Mouse (Mus musculus): Measurements from ENCODE around the gene Sgsm1. TPM values are rescaled to one million over a fixed set of nuclear protein-coding genes. Genes with fewer than 3 reads are reported as not detected.

Sgsm1 gene
- polyA plus RNA-seq, 1 experiment from 2014 or later, result 15.7 TPM

DNA sequence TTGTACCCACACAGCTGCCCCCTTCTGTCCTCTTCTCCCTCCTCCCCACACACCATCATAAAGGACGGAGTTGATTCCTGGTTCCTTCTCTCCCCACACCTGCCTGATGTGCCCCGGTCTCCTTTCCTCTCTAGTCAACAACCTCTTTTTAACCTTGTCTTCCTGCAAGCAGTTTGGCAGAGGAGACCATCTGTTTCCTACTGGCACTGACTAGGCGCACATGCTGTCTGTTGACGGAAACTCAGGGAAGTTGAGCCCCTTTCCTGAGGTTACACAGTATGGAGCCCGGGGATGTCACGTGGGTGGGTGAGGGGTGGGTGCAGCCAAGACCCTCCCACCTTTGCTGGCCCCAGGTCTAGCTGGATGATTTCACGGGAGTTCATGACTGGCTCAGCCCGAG lies 17.8 kb downstream of the Sgsm1 start:
- Histone ChIP-seq H3K9me3 (ENCODE audit: control insufficient read depth, low read length) (no peaks in the 10 kb centered on the region), H3K4me1 (replicated peaks; ENCODE audit: control insufficient read depth, insufficient read depth, low read length) (no peaks in the 10 kb centered on the region), H3K27me3 (ENCODE audit: control insufficient read depth, insufficient read depth, low read length) (peaks cover 10% of the 10 kb centered on the region), H3K4me2 (ENCODE audit: low read depth, low read length, severe bottlenecking) (no peak overlapping the region), H3K4me3 (ENCODE audit: low read depth, low read length) (no peak overlapping the region), H3K9ac (ENCODE audit: low read length) (no peak overlapping the region), H3K36me3 (ENCODE audit: control insufficient read depth, insufficient read depth, low read length) (no peaks in the 10 kb centered on the region), H3K27ac (ENCODE audit: low read depth, low read length) (no peak overlapping the region)
- ATAC-seq (replicated peaks; ENCODE audit: low FRiP score) (no peak), DNase-seq (ENCODE audit: low spot score) (no peak)
- WGBS, result 62% methylated on average over 8 of the region's 8 CpGs

DNA sequence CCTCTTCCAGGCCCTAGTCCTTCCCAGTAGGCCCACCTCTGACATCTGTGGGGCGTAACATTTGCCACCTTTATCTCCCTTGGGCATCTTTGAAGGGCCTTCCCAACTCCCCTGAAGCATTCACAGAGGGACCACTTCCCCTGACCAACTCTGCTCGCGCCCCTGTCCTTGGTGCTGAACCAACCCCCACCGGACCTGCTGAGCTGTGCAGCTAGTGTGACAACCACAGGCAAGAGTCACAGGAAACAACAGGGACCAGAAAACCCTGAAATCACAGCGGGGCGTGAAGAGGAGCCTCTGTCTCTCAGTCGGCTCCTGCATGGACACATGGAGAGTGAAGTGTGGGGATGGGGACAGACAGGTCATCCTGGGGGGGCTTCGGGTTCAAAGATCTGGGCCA lies 18.4 kb downstream of the Sgsm1 start:
- no peak for ATAC-seq (replicated peaks; ENCODE audit: low FRiP score)
- 16% methylated on average over 8 of the region's 8 CpGs for WGBS
- Histone ChIP-seq H3K4me3 (ENCODE audit: low read depth, low read length) (no peak overlapping the region), H3K9ac (ENCODE audit: low read length) (no peak overlapping the region), H3K4me2 (ENCODE audit: low read depth, low read length, severe bottlenecking) (no peak overlapping the region), H3K27me3 (ENCODE audit: control insufficient read depth, insufficient read depth, low read length) (peaks cover 16% of the 10 kb centered on the region), H3K36me3 (ENCODE audit: control insufficient read depth, insufficient read depth, low read length) (no peaks in the 10 kb centered on the region), H3K9me3 (ENCODE audit: control insufficient read depth, low read length) (no peaks in the 10 kb centered on the region), H3K4me1 (replicated peaks; ENCODE audit: control insufficient read depth, insufficient read depth, low read length) (peaks cover 1% of the 10 kb centered on the region; the same call in 1 of the 2 replicates), H3K27ac (ENCODE audit: low read depth, low read length) (no peak overlapping the region)
- peak; percentile 80 for DNase-seq (ENCODE audit: low spot score)

- no peak for ATAC-seq (replicated peaks; ENCODE audit: low FRiP score)
- no peak overlapping the region for H3K27ac ChIP-seq (ENCODE audit: low read depth, low read length)
- H3K27me3 ChIP-seq (ENCODE audit: control insufficient read depth, insufficient read depth, low read length), result peaks cover 21% of the 10 kb centered on the region
- no peaks in the 10 kb centered on the region for H3K36me3 ChIP-seq (ENCODE audit: control insufficient read depth, insufficient read depth, low read length)
- no peak for DNase-seq (ENCODE audit: low spot score)
- WGBS, result 83% methylated on average over 4 of the region's 4 CpGs
- H3K4me2 ChIP-seq (ENCODE audit: low read depth, low read length, severe bottlenecking), result no peak overlapping the region
- peaks cover 4% of the 10 kb centered on the region; the same call in 1 of the 2 replicates for H3K4me1 ChIP-seq (replicated peaks; ENCODE audit: control insufficient read depth, insufficient read depth, low read length)
- H3K9me3 ChIP-seq (ENCODE audit: control insufficient read depth, low read length), result no peaks in the 10 kb centered on the region
- no peak overlapping the region for H3K4me3 ChIP-seq (ENCODE audit: low read depth, low read length)
- H3K9ac ChIP-seq (ENCODE audit: low read length), result no peak overlapping the region
These were observed 19.5 kb downstream of the Sgsm1 start for GRCm38 (mm10) chr5:113291125-113291524.

GRCm38 (mm10) chr5:113290149-113290548 lies 20.4 kb downstream of the Sgsm1 start:
- Histone ChIP-seq H3K36me3 (ENCODE audit: control insufficient read depth, insufficient read depth, low read length) (no peaks in the 10 kb centered on the region), H3K27me3 (ENCODE audit: control insufficient read depth, insufficient read depth, low read length) (peaks cover 21% of the 10 kb centered on the region), H3K27ac (ENCODE audit: low read depth, low read length) (no peak overlapping the region), H3K4me1 (replicated peaks; ENCODE audit: control insufficient read depth, insufficient read depth, low read length) (peaks cover 4% of the 10 kb centered on the region; the same call in 1 of the 2 replicates), H3K9ac (ENCODE audit: low read length) (no peak overlapping the region), H3K4me3 (ENCODE audit: low read depth, low read length) (no peak overlapping the region), H3K4me2 (ENCODE audit: low read depth, low read length, severe bottlenecking) (no peak overlapping the region), H3K9me3 (ENCODE audit: control insufficient read depth, low read length) (no peaks in the 10 kb centered on the region)
- 37% methylated on average over 14 of the region's 14 CpGs for WGBS
- DNase-seq (ENCODE audit: low spot score), result no peak
- no peak for ATAC-seq (replicated peaks; ENCODE audit: low FRiP score)

DNA sequence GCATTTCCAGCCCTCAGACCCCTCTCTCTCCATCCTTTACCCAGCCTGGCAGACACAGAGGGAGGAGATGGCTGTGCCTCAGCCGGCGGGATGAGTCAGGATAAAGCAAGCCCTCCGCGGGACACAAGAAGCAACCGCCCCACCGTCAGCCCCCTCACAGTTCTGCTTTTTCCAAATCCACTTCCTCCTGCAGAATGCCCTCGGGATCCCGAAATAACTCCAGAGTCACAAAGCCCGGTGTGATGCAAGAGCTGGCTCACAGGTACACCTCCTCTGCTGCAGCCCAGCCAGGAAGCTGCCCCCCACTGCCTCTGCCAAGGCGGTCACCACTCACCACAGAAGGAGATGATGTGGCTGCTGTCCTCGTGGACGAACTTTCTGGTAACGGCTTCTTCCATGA lies 22.1 kb downstream of the Sgsm1 start:
- no peak overlapping the region for H3K9ac ChIP-seq (ENCODE audit: low read length)
- H3K27ac ChIP-seq (ENCODE audit: low read depth, low read length), result no peak overlapping the region
- no peak overlapping the region for H3K4me2 ChIP-seq (ENCODE audit: low read depth, low read length, severe bottlenecking)
- WGBS, result 54% methylated on average over 13 of the region's 13 CpGs
- H3K36me3 ChIP-seq (ENCODE audit: control insufficient read depth, insufficient read depth, low read length), result no peaks in the 10 kb centered on the region
- H3K27me3 ChIP-seq (ENCODE audit: control insufficient read depth, insufficient read depth, low read length), result peaks cover 21% of the 10 kb centered on the region
- ATAC-seq (replicated peaks; ENCODE audit: low FRiP score) (no peak), DNase-seq (ENCODE audit: low spot score) (no peak)
- H3K9me3 ChIP-seq (ENCODE audit: control insufficient read depth, low read length), result no peaks in the 10 kb centered on the region
- no peak overlapping the region for H3K4me3 ChIP-seq (ENCODE audit: low read depth, low read length)
- peaks cover 4% of the 10 kb centered on the region; the same call in 1 of the 2 replicates for H3K4me1 ChIP-seq (replicated peaks; ENCODE audit: control insufficient read depth, insufficient read depth, low read length)

- Histone ChIP-seq H3K9ac (ENCODE audit: low read length) (no peak overlapping the region), H3K27ac (ENCODE audit: low read depth, low read length) (no peak overlapping the region), H3K27me3 (ENCODE audit: control insufficient read depth, insufficient read depth, low read length) (peaks cover 21% of the 10 kb centered on the region), H3K4me1 (replicated peaks; ENCODE audit: control insufficient read depth, insufficient read depth, low read length) (peaks cover 4% of the 10 kb centered on the region; the same call in 1 of the 2 replicates), H3K9me3 (ENCODE audit: control insufficient read depth, low read length) (no peaks in the 10 kb centered on the region), H3K4me2 (ENCODE audit: low read depth, low read length, severe bottlenecking) (no peak overlapping the region), H3K36me3 (ENCODE audit: control insufficient read depth, insufficient read depth, low read length) (no peaks in the 10 kb centered on the region), H3K4me3 (ENCODE audit: low read depth, low read length) (no peak overlapping the region)
- WGBS, result 62% methylated on average over 5 of the region's 5 CpGs
- DNase-seq (ENCODE audit: low spot score) (no peak), ATAC-seq (replicated peaks; ENCODE audit: low FRiP score) (no peak)
These were observed 22.8 kb downstream of the Sgsm1 start for GRCm38 (mm10) chr5:113287762-113288161.

- H3K27ac ChIP-seq (ENCODE audit: low read depth, low read length), result no peak overlapping the region
- no peaks in the 10 kb centered on the region for H3K36me3 ChIP-seq (ENCODE audit: control insufficient read depth, insufficient read depth, low read length)
- 2% methylated on average over 56 of the region's 60 CpGs for WGBS
- DNase-seq (ENCODE audit: low spot score) (peak; percentile 82), ATAC-seq (replicated peaks; ENCODE audit: low FRiP score) (0 out of 2 replicates have a peak, but pooled peaks have one; percentile 15)
- no peak overlapping the region for H3K9ac ChIP-seq (ENCODE audit: low read length)
- peaks cover 4% of the 10 kb centered on the region; the same call in 1 of the 2 replicates for H3K4me1 ChIP-seq (replicated peaks; ENCODE audit: control insufficient read depth, insufficient read depth, low read length)
- no peaks in the 10 kb centered on the region for H3K9me3 ChIP-seq (ENCODE audit: control insufficient read depth, low read length)
- peaks cover 21% of the 10 kb centered on the region for H3K27me3 ChIP-seq (ENCODE audit: control insufficient read depth, insufficient read depth, low read length)
- peak overlapping the region; percentile 45 for H3K4me2 ChIP-seq (ENCODE audit: low read depth, low read length, severe bottlenecking)
- peak overlapping the region; percentile 21 for H3K4me3 ChIP-seq (ENCODE audit: low read depth, low read length)
These were observed 23.7 kb downstream of the Sgsm1 start for GRCm38 (mm10) chr5:113286591-113287520.

- H3K9ac ChIP-seq (ENCODE audit: low read length), result no peak overlapping the region
- peaks cover 21% of the 10 kb centered on the region for H3K27me3 ChIP-seq (ENCODE audit: control insufficient read depth, insufficient read depth, low read length)
- no peaks in the 10 kb centered on the region for H3K9me3 ChIP-seq (ENCODE audit: control insufficient read depth, low read length)
- H3K4me2 ChIP-seq (ENCODE audit: low read depth, low read length, severe bottlenecking), result no peak overlapping the region
- 79% methylated on average over 11 of the region's 11 CpGs for WGBS
- H3K27ac ChIP-seq (ENCODE audit: low read depth, low read length), result no peak overlapping the region
- ATAC-seq (replicated peaks; ENCODE audit: low FRiP score) (no peak), DNase-seq (ENCODE audit: low spot score) (no peak)
- peaks cover 4% of the 10 kb centered on the region; the same call in 1 of the 2 replicates for H3K4me1 ChIP-seq (replicated peaks; ENCODE audit: control insufficient read depth, insufficient read depth, low read length)
- no peaks in the 10 kb centered on the region for H3K36me3 ChIP-seq (ENCODE audit: control insufficient read depth, insufficient read depth, low read length)
- H3K4me3 ChIP-seq (ENCODE audit: low read depth, low read length), result no peak overlapping the region
These were observed 24.5 kb downstream of the Sgsm1 start for GRCm38 (mm10) chr5:113286048-113286447.

Data from forebrain, embryonic 11.5 days (tissue).